Mouse (Mus musculus) T-helper 2 cell (primary cell): ENCODE results near the gene Olfr126.

ENCODE experiments used
- in situ Hi-C: fragments of 300-600 bp; cut with MboI, MseI; formaldehyde crosslinking; loops from one replicate; pipeline ENCODE4 v1.15.1; 2025; ENCODE audit warnings: high pct_unique_total_duplicates

Olfr126 gene

DNA sequence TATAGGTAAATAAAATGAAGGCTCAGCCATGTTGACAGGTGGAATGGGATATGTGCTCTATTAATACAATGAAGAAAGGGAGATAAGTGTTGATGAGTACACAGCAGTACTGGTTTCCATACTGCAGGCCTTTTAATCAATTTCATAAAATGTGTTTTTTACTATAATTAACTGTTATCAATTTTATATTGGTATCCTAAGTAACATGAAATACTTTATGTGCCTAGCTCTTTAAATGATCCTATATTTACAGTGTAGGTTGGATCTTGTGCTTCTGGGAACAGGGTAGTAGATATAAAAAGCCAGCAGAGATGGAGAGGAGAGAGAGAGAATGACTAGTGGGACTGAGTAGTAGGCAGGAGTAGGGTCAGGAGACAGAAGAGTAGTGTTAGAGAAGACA lies at the start of gene Olfr126:
TSS of gene Olfr126 (plus strand) at position 301 of the 400 bp plus-strand sequence.
- in situ Hi-C loops: no loop called here

DNA sequence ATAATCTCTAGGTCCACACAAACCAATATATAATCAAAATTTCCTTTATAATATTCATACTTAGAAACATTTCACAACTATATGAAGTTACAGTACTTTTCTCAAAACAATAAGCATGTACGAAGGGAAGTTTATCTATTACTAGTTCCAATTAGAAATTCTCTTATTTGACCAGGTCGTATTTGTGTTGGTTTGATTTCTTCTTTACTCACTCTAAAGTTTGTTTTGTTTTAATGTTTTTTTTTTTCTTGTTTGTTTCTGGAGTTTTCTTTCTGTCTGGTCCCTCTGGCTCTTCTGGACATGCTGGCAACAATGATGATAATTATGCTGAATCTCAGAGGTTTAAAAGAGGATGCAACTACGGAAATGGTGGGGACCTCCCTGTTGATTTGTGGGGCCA lies 47.7 kb upstream of the Olfr126 start, which contains the start of gene Olfr124:
TSS of gene Olfr124 (plus strand) at position 301 of the 400 bp plus-strand sequence.
- in situ Hi-C loops: no loop called here

DNA sequence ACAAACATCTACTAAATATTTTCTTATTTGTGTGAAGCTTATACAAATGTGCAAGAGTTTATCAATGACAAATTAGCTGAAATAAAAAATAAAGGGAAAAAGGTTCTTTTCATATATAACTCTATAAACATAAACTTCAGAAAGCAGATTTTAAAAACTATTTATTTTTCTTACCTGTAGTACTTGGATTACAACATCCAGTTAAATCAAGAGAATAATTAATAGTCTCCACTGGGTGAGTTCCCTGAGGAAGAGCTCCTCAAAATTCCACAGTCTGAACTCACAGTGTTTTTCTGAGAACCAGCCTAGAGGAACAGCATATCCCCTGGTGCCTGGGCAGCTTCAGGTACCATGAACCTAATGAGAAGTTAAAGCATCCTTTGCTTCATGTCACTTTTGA lies 14.6 kb upstream of the Olfr126 start, which contains the start of gene Olfr125:
TSS of gene Olfr125 (plus strand) at position 301 of the 400 bp plus-strand sequence.
- in situ Hi-C loops: no loop called here

DNA sequence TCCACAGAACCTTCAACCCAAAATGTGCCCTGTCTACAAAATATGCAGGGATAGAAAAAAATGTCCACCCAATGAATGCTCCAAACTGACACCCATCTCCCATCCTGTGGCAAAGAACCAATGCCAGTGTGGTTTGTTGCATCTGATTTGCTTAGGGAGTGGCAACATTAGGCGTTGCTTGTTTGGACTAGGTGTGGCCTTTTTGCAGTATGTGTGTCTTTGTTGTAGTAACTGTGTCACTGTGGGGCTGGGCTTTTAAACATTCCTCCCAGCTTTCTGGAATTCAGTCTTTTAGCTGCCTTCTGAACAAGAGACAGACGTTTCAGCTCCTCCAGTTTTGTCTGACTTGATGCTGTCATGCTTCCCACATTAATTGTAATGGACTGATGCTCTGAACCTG lies 16.6 kb downstream of the Olfr126 start:
- in situ Hi-C loops: no loop called here

DNA sequence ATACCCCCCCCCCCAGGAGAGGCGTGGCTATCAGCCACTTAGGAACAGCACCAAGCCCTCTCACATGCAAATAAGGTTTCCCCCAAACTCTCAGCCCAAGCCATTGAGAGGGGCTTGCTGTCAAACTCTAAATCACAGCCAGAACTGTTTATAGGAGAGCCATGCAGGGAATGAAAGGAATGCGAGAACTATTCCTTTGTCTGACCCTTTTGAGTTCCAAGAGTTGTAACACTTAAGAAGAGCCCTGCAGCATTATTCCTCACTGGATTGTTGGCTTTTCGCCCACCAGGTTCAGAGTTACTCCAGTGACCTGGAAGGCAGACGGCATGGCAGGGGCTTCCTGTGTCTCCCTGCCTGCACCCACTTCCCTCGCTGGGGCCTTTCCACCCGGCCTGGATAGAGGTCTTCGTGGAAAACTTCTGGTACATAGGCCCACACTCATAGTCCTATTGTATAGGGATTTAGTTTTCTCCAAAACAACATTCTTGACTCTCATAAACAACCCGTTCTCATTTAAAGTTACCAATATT lies 22.5 kb downstream of the Olfr126 start:
- in situ Hi-C loops: loop anchor here (5.0 kb wide), 1 partner anchor 48 kb away; no protein-coding TSS in a partner anchor

DNA sequence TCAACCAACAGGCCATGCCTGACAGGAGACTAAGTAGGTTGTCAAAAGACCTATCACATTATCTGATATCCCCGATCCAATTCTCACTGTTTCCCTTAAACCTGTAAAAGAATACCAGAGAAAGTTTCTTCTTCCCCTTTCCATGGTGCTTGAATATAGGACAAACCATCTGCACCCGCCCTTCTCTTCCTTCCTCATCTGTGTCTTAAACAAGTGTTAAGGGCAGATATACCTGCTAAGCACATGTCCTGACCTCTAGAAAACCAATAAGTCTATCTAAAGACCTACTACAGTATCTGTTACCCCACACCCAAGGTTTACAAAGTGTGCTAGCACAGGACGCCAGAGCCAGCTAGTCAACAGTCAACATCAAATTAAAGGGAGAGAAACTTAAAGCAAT lies 26.5 kb downstream of the Olfr126 start:
- in situ Hi-C loops: loop anchor here (5.0 kb wide), 1 partner anchor 43 kb away; no protein-coding TSS in a partner anchor

DNA sequence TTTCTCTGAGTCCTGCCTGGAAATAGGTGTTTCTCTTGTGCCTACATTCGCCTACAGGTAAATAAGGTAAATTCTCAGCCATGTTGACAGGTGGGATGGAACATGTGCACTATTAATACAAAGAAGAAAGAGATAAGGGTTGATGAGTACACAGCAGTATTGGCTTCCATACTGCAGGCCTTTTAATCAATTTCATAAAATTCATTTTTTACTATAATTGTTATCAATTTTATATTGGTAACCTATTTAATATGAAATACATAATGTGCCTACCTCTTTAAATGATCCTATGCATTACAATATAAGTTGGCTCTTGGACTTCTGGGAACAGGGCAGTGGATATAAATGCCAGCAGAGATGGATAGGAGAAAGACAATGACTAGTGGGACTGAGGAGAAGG lies 52.9 kb downstream of the Olfr126 start, which contains the start of gene Olfr127:
TSS of gene Olfr127 (plus strand) at position 301 of the 400 bp plus-strand sequence.
- in situ Hi-C loops: no loop called here
